Comparison of ENCODE assay signal across 8 mouse cellular contexts in genomic region chrX:71491931-71492633, GRCm38 (mm10). TPM values are rescaled to one million over a fixed set of nuclear protein-coding genes. Genes with fewer than 3 reads are reported as not detected.
DNase-seq lines count a peak whose midpoint lies in the region; ATAC-seq and TF ChIP-seq lines count a peak whose summit lies in the region.

No protein-coding gene starts in this region.

- H3K9me3 ChIP-seq in heart, embryonic 13.5 days: no peaks in the 10 kb centered on the region
- no peaks in the 10 kb centered on the region for H3K9me3 ChIP-seq in MEL (replicated peaks; ENCODE audit: insufficient read depth, low read length)
- H3K9me3 ChIP-seq in forebrain, embryonic 10.5 days: no peaks in the 10 kb centered on the region
- no peaks in the 10 kb centered on the region for H3K9me3 ChIP-seq in limb, embryonic 12.5 days
- H3K9me3 ChIP-seq in stomach, embryonic 14.5 days (ENCODE audit: control insufficient read depth, low read depth, low read length): no peaks in the 10 kb centered on the region

- 0 out of 4 replicates have a peak, but pooled peaks of 1 of the 2 experiments have one; percentile 33 for TF ChIP-seq POLR2A in MEL (IDR thresholded peaks at IDR 0.05; ENCODE audit: control insufficient read depth in 1 of 2, insufficient read depth in 1 of 2, low read depth in 1 of 2, low read length in 2 of 2, poor library complexity in 1 of 2)

- no peaks in the 10 kb centered on the region; the same call in 1 of the 2 replicates for H3K79me2 ChIP-seq in MEL (ENCODE audit: control insufficient read depth, insufficient read depth, low read length, poor library complexity)

- H3K4me2 ChIP-seq in heart, embryonic 13.5 days: peak overlapping the region; percentile 73
- H3K4me2 ChIP-seq in limb, embryonic 12.5 days: peak overlapping the region; percentile 61
- H3K4me2 ChIP-seq in stomach, embryonic 14.5 days (replicated peaks; ENCODE audit: low read depth, low read length): peak overlapping the region; percentile 42

- no peak for DNase-seq in heart, adult 8-10 months (ENCODE audit: low spot score)
- no peak for DNase-seq in MEL (ENCODE audit: low read depth, low spot score)
- peak; percentile 14 for DNase-seq in forebrain, embryonic 10.5 days (ENCODE audit: extremely low spot score, low spot score)
- no peak for DNase-seq in right cerebral cortex, adult 18-20 months
- DNase-seq in gastrocnemius, postnatal 4 days (ENCODE audit: low spot score in 2 of 2): no peak

- H3K4me1 ChIP-seq in heart, embryonic 13.5 days: peaks cover 15% of the 10 kb centered on the region; the same call in 1 of the 2 replicates
- peaks cover 0 to 4% of the 10 kb centered on the region in 2 experiments; a peak in 1 of 4 replicates for H3K4me1 ChIP-seq in MEL (ENCODE audit: control insufficient read depth in 1 of 2, insufficient read depth in 2 of 2, low read length in 2 of 2)
- H3K4me1 ChIP-seq in forebrain, embryonic 10.5 days: peaks cover 21% of the 10 kb centered on the region
- no peaks in the 10 kb centered on the region; the same call in 1 of the 2 replicates for H3K4me1 ChIP-seq in limb, embryonic 12.5 days (replicated peaks)
- H3K4me1 ChIP-seq in stomach, embryonic 14.5 days (ENCODE audit: control insufficient read depth, insufficient read depth, low read length): no peaks in the 10 kb centered on the region

- no peaks in the 10 kb centered on the region for H3K36me3 ChIP-seq in heart, embryonic 13.5 days
- H3K36me3 ChIP-seq in MEL (ENCODE audit: control insufficient read depth in 1 of 2, insufficient read depth in 2 of 2, low read length in 2 of 2): peaks cover 0 to 4% of the 10 kb centered on the region in 2 experiments; a peak in 2 of 4 replicates
- no peaks in the 10 kb centered on the region for H3K36me3 ChIP-seq in forebrain, embryonic 10.5 days (replicated peaks)
- H3K36me3 ChIP-seq in limb, embryonic 12.5 days: no peaks in the 10 kb centered on the region
- H3K36me3 ChIP-seq in stomach, embryonic 14.5 days (ENCODE audit: control insufficient read depth, insufficient read depth, low read length): no peaks in the 10 kb centered on the region

- peak overlapping the region; percentile 85 for H3K9ac ChIP-seq in heart, embryonic 13.5 days
- peak overlapping the region; percentile 98 for H3K9ac ChIP-seq in MEL (ENCODE audit: control insufficient read depth, low read depth, low read length, poor library complexity, severe bottlenecking)
- H3K9ac ChIP-seq in limb, embryonic 12.5 days (replicated peaks): peak overlapping the region; percentile 57
- H3K9ac ChIP-seq in stomach, embryonic 14.5 days (replicated peaks; ENCODE audit: low read depth, low read length): peak overlapping the region; percentile 50

- no peaks in the 10 kb centered on the region; the same call in 1 of the 2 replicates for H3K27me3 ChIP-seq in heart, embryonic 13.5 days (replicated peaks)
- H3K27me3 ChIP-seq in MEL (ENCODE audit: control insufficient read depth in 1 of 2, insufficient read depth in 2 of 2, low read length in 2 of 2): no peaks in the 10 kb centered on the region
- peaks cover 9% of the 10 kb centered on the region for H3K27me3 ChIP-seq in forebrain, embryonic 10.5 days (ENCODE audit: poor library complexity, severe bottlenecking)
- H3K27me3 ChIP-seq in limb, embryonic 12.5 days: peaks cover 2% of the 10 kb centered on the region; the same call in 1 of the 2 replicates
- H3K27me3 ChIP-seq in stomach, embryonic 14.5 days (ENCODE audit: control insufficient read depth, insufficient read depth, low read length): no peaks in the 10 kb centered on the region

- peak; percentile 69 for ATAC-seq in heart, embryonic 13.5 days (ENCODE audit: extremely low read depth, insufficient number of reproducible peaks, low FRiP score, low TSS enrichment)
- ATAC-seq in limb, embryonic 12.5 days (ENCODE audit: insufficient number of reproducible peaks, insufficient read depth, low FRiP score, low TSS enrichment, low read depth): no peak; the same call in none of the 2 replicates
- 0 out of 2 replicates have a peak, but pooled peaks have one; percentile 1 for ATAC-seq in stomach, embryonic 14.5 days (ENCODE audit: insufficient number of reproducible peaks, insufficient read depth, low FRiP score, low read depth)

- TF ChIP-seq EP300 in MEL (IDR thresholded peaks at IDR 0.05; ENCODE audit: low read depth in 1 of 2, low read length in 2 of 2): no peak

- TF ChIP-seq RAD21 in MEL (IDR thresholded peaks at IDR 0.05; ENCODE audit: low read depth, low read length): no peak

- WGBS in heart, embryonic 13.5 days: 14% methylated on average over 16 of the region's 17 CpGs
- WGBS in forebrain, embryonic 10.5 days: 21% methylated on average over 17 of the region's 17 CpGs
- WGBS in limb, embryonic 12.5 days: 18% methylated on average over 17 of the region's 17 CpGs
- 28% methylated on average over 17 of the region's 17 CpGs for WGBS in stomach, embryonic 14.5 days

- TF ChIP-seq CTCF in MEL (IDR thresholded peaks at IDR 0.05 in 2 of 3, conservative IDR thresholded peaks at IDR 0.05 in 1 of 3; ENCODE audit: control insufficient read depth in 1 of 3, insufficient read depth in 1 of 3, low read depth in 2 of 3, low read length in 3 of 3, poor library complexity in 1 of 3, severe bottlenecking in 1 of 3): no peak

- peak overlapping the region; percentile 63 for H3K4me3 ChIP-seq in heart, embryonic 13.5 days
- peak overlapping the region; percentile 84 to 95 for H3K4me3 ChIP-seq in MEL (ENCODE audit: control insufficient read depth in 1 of 2, insufficient read depth in 1 of 2, low read depth in 2 of 2, low read length in 2 of 2)
- peak overlapping the region; percentile 62 for H3K4me3 ChIP-seq in forebrain, embryonic 10.5 days
- peak overlapping the region; percentile 54 for H3K4me3 ChIP-seq in limb, embryonic 12.5 days (replicated peaks)
- H3K4me3 ChIP-seq in stomach, embryonic 14.5 days (ENCODE audit: low read depth, low read length): peak overlapping the region; percentile 43

- H3K27ac ChIP-seq in heart, embryonic 13.5 days (replicated peaks): peak overlapping the region; percentile 95
- H3K27ac ChIP-seq in MEL (ENCODE audit: control insufficient read depth, low read depth, low read length): peak overlapping the region; percentile 63
- peak overlapping the region; percentile 93 for H3K27ac ChIP-seq in forebrain, embryonic 10.5 days
- H3K27ac ChIP-seq in limb, embryonic 12.5 days: peak overlapping the region; percentile 92
- peak overlapping the region; percentile 87 for H3K27ac ChIP-seq in stomach, embryonic 14.5 days (ENCODE audit: low read length)

TF ChIP-seq in MEL, 35 proteins besides CTCF, POLR2A, EP300 and RAD21:
- no peak for TF ChIP-seq UBTF (IDR thresholded peaks at IDR 0.05; ENCODE audit: borderline replicate concordance, insufficient read depth, low read depth, low read length)
- TF ChIP-seq NRF1 (IDR thresholded peaks at IDR 0.05; ENCODE audit: insufficient read depth, low read depth, low read length, poor library complexity, severe bottlenecking): peak; percentile 70
TF ChIP-seq in MEL: peak in this region for 1.

RNA-seq across cellular contexts. Expression of gene Cd99l2, which starts 0.6 kb away (rescaled TPM):
- 30.6 and 32.8 TPM in 2 replicates for polyA plus RNA-seq in heart, embryonic 13.5 days (2015; fragmentation: Nextera tagmentation; extraction: Ambion mirVana)
- total RNA-seq in heart, adult 8-10 months (2022): 10 to 100 TPM; 63.9 to 73.7 (median 70.0) TPM
- 7.7 and 7.9 TPM in 2 replicates for total RNA-seq in MEL (2012; rRNA removed)
- 10 to 100 TPM in 1 of 2 experiments, not detected in 1; 12.0 TPM for polyA plus RNA-seq in MEL (2012; ENCODE audit: insufficient read depth in 1 of 2, insufficient read length in 2 of 2, low read depth in 1 of 2, low replicate concordance in 2 of 2, missing spikeins in 1 of 2)
- polyA plus RNA-seq in forebrain, embryonic 10.5 days (2016; fragmentation: Nextera tagmentation; extraction: Ambion mirVana): 21.7 and 23.4 TPM in 2 replicates
- polyA plus RNA-seq in limb, embryonic 12.5 days (2016; fragmentation: Nextera tagmentation; extraction: Ambion mirVana): 29.2 and 31.4 TPM in 2 replicates
- 22.6 and 23.7 TPM in 2 replicates for polyA plus RNA-seq in stomach, embryonic 14.5 days (2014; fragmentation: Nextera tagmentation; extraction: Ambion mirVana)
- 10 to 100 TPM; 28.4 to 30.3 TPM for total RNA-seq in gastrocnemius, postnatal 4 days (2021)
